Mouse (Mus musculus) T-cell, adult 2 months (primary cell): ENCODE measurements around the gene Gm11096.

Source experiments
- DNase-seq: peaks from one replicate; pipeline ENCODE4 v3.0.0; 2022; ENCODE audit warnings: low spot score

Gene Gm11096

DNA sequence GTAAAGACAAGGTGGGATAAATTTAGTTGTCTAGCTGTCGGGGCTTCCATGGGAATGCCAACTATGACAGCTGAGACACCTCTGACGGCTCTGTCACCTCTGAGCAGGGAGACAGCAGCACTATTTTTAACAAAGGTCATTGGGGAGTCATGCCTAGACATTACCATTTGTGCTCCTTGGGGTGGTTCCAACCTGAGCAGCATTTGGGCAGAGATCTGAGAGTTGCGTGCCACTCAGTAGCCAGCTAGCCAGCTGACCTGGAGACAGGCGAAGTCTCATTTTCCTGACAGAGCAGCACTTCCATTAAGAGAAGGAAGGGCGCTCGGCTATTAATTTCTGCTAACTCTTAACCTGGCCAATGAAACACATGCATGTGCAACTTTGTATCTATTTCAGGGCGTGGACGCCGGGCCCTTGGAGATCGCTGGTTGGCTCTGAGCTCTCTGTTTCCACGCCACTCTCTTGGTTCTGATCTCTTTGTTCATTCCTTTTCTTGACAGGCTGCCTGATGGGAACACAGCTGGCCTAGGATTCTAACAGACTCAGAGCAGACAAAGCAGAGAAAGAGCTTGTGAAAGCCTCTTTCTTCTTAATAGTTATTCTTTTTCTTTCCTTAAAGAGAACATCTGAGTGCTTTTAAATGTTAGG is 40.4 kb downstream of the Gm11096 start:
- DNase-seq = no peak

DNA sequence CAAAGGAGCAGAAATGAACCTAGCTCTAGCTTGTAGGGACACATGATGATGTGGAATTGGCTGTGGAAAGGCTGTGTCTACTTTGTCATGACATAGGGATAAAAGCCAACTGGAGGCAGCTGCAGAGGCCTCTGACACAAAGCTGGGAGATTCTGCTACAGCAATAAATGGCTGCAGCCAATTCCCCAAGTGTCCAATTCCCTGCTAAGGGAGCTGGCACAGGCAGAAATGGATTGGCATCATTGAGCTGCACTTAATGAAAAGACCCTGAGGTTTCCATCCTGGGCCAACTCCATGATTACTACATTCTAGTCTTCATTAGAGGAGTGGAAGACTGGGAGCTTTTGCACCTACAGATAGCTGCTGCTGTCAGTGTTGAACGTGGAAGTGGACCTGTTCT is 44.8 kb downstream of the Gm11096 start:
- no peak for DNase-seq
